Mouse (Mus musculus) midbrain, embryonic 10.5 days (tissue): Measurements from ENCODE around the gene Pard3. TPM values are rescaled to one million over a fixed set of nuclear protein-coding genes. Genes with fewer than 3 reads are reported as not detected.

Experiments used
- DNase-seq: peaks from one replicate; pipeline ENCODE4 v3.0.0-alpha.2; 2017; ENCODE audit warnings: low spot score
- H3K27ac ChIP-seq: fragments of 300-500 bp; sonication (generic); replicated peaks from 2 replicates; pipeline ENCODE4 v1.5.1; 2016; ENCODE audit warnings: mild to moderate bottlenecking
- H3K27me3 ChIP-seq: fragments of 300-500 bp; sonication (generic); 2 replicates; pipeline ENCODE4 v1.6.1; 2016; ENCODE audit warnings: low read depth, mild to moderate bottlenecking; ENCODE audit not compliant: poor library complexity, severe bottlenecking
- H3K36me3 ChIP-seq: fragments of 300-500 bp; sonication (generic); 2 replicates; pipeline ENCODE4 v1.6.1; 2016; ENCODE audit warnings: mild to moderate bottlenecking, moderate library complexity
- H3K4me1 ChIP-seq: fragments of 300-500 bp; sonication (generic); 2 replicates; pipeline ENCODE4 v1.6.1; 2016
- H3K4me3 ChIP-seq: fragments of 300-500 bp; sonication (generic); 2 replicates; pipeline ENCODE4 v1.5.1; 2016; ENCODE audit warnings: mild to moderate bottlenecking, moderate library complexity
- H3K9me3 ChIP-seq: fragments of 300-500 bp; sonication (generic); replicated peaks from 2 replicates; pipeline ENCODE4 v1.6.1; 2016; ENCODE audit warnings: mild to moderate bottlenecking
- WGBS: fragments of 180-500 bp; shearing (Covaris S2); methylation state at CpG from one replicate; pipeline ENCODE4 v1.1.7; 2016; 5-methylcytosine and 5-hydroxymethylcytosine counted together
- polyA plus RNA-seq: library from polyadenylated mRNA; unstranded; fragments of >200 nt; fragmentation: Nextera tagmentation; extraction: Ambion mirVana; gene quantifications from 2 replicates; pipeline ENCODE4 v1.2.1, GENCODE M21; 2016

The Pard3 gene
- polyA plus RNA-seq, 1 experiment from 2014 or later, result 25.1 TPM

- no peak overlapping the region for H3K4me3 ChIP-seq
- H3K27ac ChIP-seq, result no peak overlapping the region
- H3K9me3 ChIP-seq, result no peaks in the 10 kb centered on the region
- no peak for DNase-seq
- H3K27me3 ChIP-seq, result no peaks in the 10 kb centered on the region
- H3K4me1 ChIP-seq, result no peaks in the 10 kb centered on the region
- WGBS, result 91% methylated on average over 6 of the region's 6 CpGs
- H3K36me3 ChIP-seq, result no peaks in the 10 kb centered on the region
Measured at GRCm38 (mm10) chr8:127175160-127175836, 111.6 kb downstream of the Pard3 start.

- Histone ChIP-seq H3K4me1 (peaks cover 20% of the 10 kb centered on the region), H3K27ac (no peak overlapping the region), H3K9me3 (no peaks in the 10 kb centered on the region), H3K4me3 (no peak overlapping the region), H3K27me3 (no peaks in the 10 kb centered on the region), H3K36me3 (no peaks in the 10 kb centered on the region)
- no peak for DNase-seq
- WGBS, result 63% methylated on average over 4 of the region's 4 CpGs
Measured at GRCm38 (mm10) chr8:127178634-127179033, 114.9 kb downstream of the Pard3 start.

GRCm38 (mm10) chr8:127181246-127181645, 117.6 kb downstream of the Pard3 start:
- WGBS, result 91% methylated on average over 3 of the region's 3 CpGs
- Histone ChIP-seq H3K4me3 (no peak overlapping the region), H3K27ac (no peak overlapping the region), H3K27me3 (no peaks in the 10 kb centered on the region), H3K4me1 (peaks cover 46% of the 10 kb centered on the region), H3K9me3 (no peaks in the 10 kb centered on the region), H3K36me3 (no peaks in the 10 kb centered on the region)
- no peak for DNase-seq

- Histone ChIP-seq H3K27me3 (no peaks in the 10 kb centered on the region), H3K4me1 (peaks cover 55% of the 10 kb centered on the region), H3K4me3 (no peak overlapping the region), H3K27ac (no peak overlapping the region), H3K36me3 (no peaks in the 10 kb centered on the region), H3K9me3 (no peaks in the 10 kb centered on the region)
- DNase-seq, result no peak
- 89% methylated on average over 3 of the region's 3 CpGs for WGBS
Measured at GRCm38 (mm10) chr8:127182065-127182464, 118.4 kb downstream of the Pard3 start.

GRCm38 (mm10) chr8:127183533-127183932, 119.8 kb downstream of the Pard3 start:
- 62% methylated on average over 2 of the region's 2 CpGs for WGBS
- Histone ChIP-seq H3K4me1 (peaks cover 58% of the 10 kb centered on the region), H3K27ac (peak overlapping the region; percentile 67), H3K4me3 (no peak overlapping the region), H3K27me3 (no peaks in the 10 kb centered on the region), H3K9me3 (no peaks in the 10 kb centered on the region), H3K36me3 (no peaks in the 10 kb centered on the region)
- DNase-seq, result no peak

GRCm38 (mm10) chr8:127184025-127184424, 120.3 kb downstream of the Pard3 start:
- WGBS, result 44% methylated on average over 4 of the region's 4 CpGs
- no peak for DNase-seq
- no peak overlapping the region for H3K4me3 ChIP-seq
- peaks cover 58% of the 10 kb centered on the region for H3K4me1 ChIP-seq
- H3K27ac ChIP-seq, result peak overlapping the region; percentile 67; the same call in 1 of the 2 replicates
- no peaks in the 10 kb centered on the region for H3K27me3 ChIP-seq
- no peaks in the 10 kb centered on the region for H3K9me3 ChIP-seq
- H3K36me3 ChIP-seq, result no peaks in the 10 kb centered on the region

- H3K4me1 ChIP-seq, result peaks cover 58% of the 10 kb centered on the region
- H3K4me3 ChIP-seq, result no peak overlapping the region
- H3K27ac ChIP-seq, result no peak overlapping the region
- no peaks in the 10 kb centered on the region for H3K9me3 ChIP-seq
- H3K27me3 ChIP-seq, result no peaks in the 10 kb centered on the region
- H3K36me3 ChIP-seq, result no peaks in the 10 kb centered on the region
- 83% methylated on average over 7 of the region's 7 CpGs for WGBS
- no peak for DNase-seq
Measured at GRCm38 (mm10) chr8:127185897-127186296, 122.2 kb downstream of the Pard3 start.

- no peak overlapping the region for H3K4me3 ChIP-seq
- no peaks in the 10 kb centered on the region for H3K9me3 ChIP-seq
- peaks cover 57% of the 10 kb centered on the region for H3K4me1 ChIP-seq
- H3K27me3 ChIP-seq, result no peaks in the 10 kb centered on the region
- no peak overlapping the region for H3K27ac ChIP-seq
- no peaks in the 10 kb centered on the region for H3K36me3 ChIP-seq
- no peak for DNase-seq
Measured at GRCm38 (mm10) chr8:127188671-127189070, 125.0 kb downstream of the Pard3 start.

GRCm38 (mm10) chr8:127190350-127190749, 126.7 kb downstream of the Pard3 start:
- peak; percentile 42 for DNase-seq
- Histone ChIP-seq H3K27me3 (no peaks in the 10 kb centered on the region), H3K4me3 (no peak overlapping the region), H3K4me1 (peaks cover 57% of the 10 kb centered on the region), H3K36me3 (no peaks in the 10 kb centered on the region), H3K9me3 (no peaks in the 10 kb centered on the region), H3K27ac (no peak overlapping the region)
- 61% methylated on average over 7 of the region's 7 CpGs for WGBS

GRCm38 (mm10) chr8:127191387-127191786, 127.7 kb downstream of the Pard3 start:
- no peaks in the 10 kb centered on the region for H3K27me3 ChIP-seq
- no peak overlapping the region; the same call in 1 of the 2 replicates for H3K27ac ChIP-seq
- peaks cover 55% of the 10 kb centered on the region for H3K4me1 ChIP-seq
- peak; percentile 44 for DNase-seq
- H3K9me3 ChIP-seq, result no peaks in the 10 kb centered on the region
- WGBS, result 53% methylated on average over 5 of the region's 5 CpGs
- H3K4me3 ChIP-seq, result no peak overlapping the region
- H3K36me3 ChIP-seq, result no peaks in the 10 kb centered on the region

- no peak for DNase-seq
- peaks cover 55% of the 10 kb centered on the region for H3K4me1 ChIP-seq
- WGBS, result 85% methylated on average over 6 of the region's 6 CpGs
Measured at GRCm38 (mm10) chr8:127191824-127192223, 128.1 kb downstream of the Pard3 start.

GRCm38 (mm10) chr8:127192331-127192730, 128.6 kb downstream of the Pard3 start:
- WGBS, result 93% methylated on average over 10 of the region's 10 CpGs
- Histone ChIP-seq H3K4me3 (no peak overlapping the region), H3K9me3 (no peaks in the 10 kb centered on the region), H3K36me3 (no peaks in the 10 kb centered on the region), H3K4me1 (peaks cover 53% of the 10 kb centered on the region), H3K27ac (no peak overlapping the region), H3K27me3 (no peaks in the 10 kb centered on the region)
- DNase-seq, result no peak

More at GRCm38 (mm10) chr8:127191824-127192223, 128.1 kb downstream of the Pard3 start:
- Histone ChIP-seq H3K27me3 (no peaks in the 10 kb centered on the region), H3K9me3 (no peaks in the 10 kb centered on the region), H3K4me3 (no peak overlapping the region), H3K36me3 (no peaks in the 10 kb centered on the region), H3K27ac (no peak overlapping the region; the same call in 1 of the 2 replicates)

GRCm38 (mm10) chr8:127193375-127193774, 129.7 kb downstream of the Pard3 start:
- WGBS, result 77% methylated on average over 6 of the region's 6 CpGs
- H3K4me1 ChIP-seq, result peaks cover 51% of the 10 kb centered on the region

More at GRCm38 (mm10) chr8:127193375-127193774, 129.7 kb downstream of the Pard3 start:
- no peak for DNase-seq
- Histone ChIP-seq H3K36me3 (no peaks in the 10 kb centered on the region), H3K4me3 (no peak overlapping the region), H3K9me3 (no peaks in the 10 kb centered on the region), H3K27me3 (no peaks in the 10 kb centered on the region), H3K27ac (no peak overlapping the region)
